Mouse (Mus musculus): ENCODE measurements around the gene Kif13a. TPM values are rescaled to one million over a fixed set of nuclear protein-coding genes. Genes with fewer than 3 reads are reported as not detected.
A peak's percentile ranks its signal among the peaks of the same experiment; 100 is the strongest.

Kif13a gene
- total and polyA plus RNA-seq, 3 experiments: 1.2 to 1.7 TPM; not detected in 1

DNA sequence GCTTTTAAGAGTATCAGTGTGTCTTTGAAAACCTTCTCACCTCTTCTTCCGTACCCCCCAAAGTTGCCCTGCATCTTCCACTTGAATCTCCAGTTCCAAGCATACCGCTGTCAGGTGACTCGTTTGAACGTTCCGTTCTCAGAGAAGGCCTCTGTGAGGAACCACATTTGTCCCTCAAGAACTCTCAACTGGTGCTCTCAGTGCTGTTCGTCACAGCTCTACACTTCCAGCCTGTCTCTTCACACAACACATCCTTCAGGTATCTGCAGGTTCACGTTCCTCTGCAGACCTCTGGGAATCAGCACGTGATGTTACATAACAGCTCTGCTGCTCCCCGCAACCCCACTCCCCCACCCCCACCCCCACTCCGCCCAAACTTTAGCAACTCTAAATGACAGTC, 4.4 kb upstream of the Kif13a start:
- no peak overlapping the region for H3K9ac ChIP-seq (ENCODE audit: control insufficient read depth, low read depth, low read length, poor library complexity, severe bottlenecking)
- TF ChIP-seq BHLHE40 (IDR thresholded peaks at IDR 0.05; ENCODE audit: borderline replicate concordance, low read depth, low read length) (no peak), TAL1 (IDR thresholded peaks at IDR 0.05; ENCODE audit: low read length) (no peak), EP300 (IDR thresholded peaks at IDR 0.05; ENCODE audit: low read depth in 1 of 2, low read length in 2 of 2) (no peak), JUND (IDR thresholded peaks at IDR 0.05; ENCODE audit: low read depth, low read length) (no peak), CHD1 (IDR thresholded peaks at IDR 0.05; ENCODE audit: low read depth, low read length) (no peak), SMC3 (IDR thresholded peaks at IDR 0.05; ENCODE audit: low read depth, low read length) (no peak), MEF2A (IDR thresholded peaks at IDR 0.05; ENCODE audit: extremely low read depth, insufficient replicate concordance, low read depth, low read length, poor library complexity, severe bottlenecking) (no peak), RCOR1 (IDR thresholded peaks at IDR 0.05; ENCODE audit: low read depth, low read length) (no peak), RAD21 (IDR thresholded peaks at IDR 0.05; ENCODE audit: low read depth, low read length) (no peak), CHD2 (IDR thresholded peaks at IDR 0.05; ENCODE audit: low read length) (no peak), POLR2A (IDR thresholded peaks at IDR 0.05; ENCODE audit: control insufficient read depth in 1 of 2, insufficient read depth in 1 of 2, low read depth in 1 of 2, low read length in 2 of 2, poor library complexity in 1 of 2) (no peak)
- no peaks in the 10 kb centered on the region for H3K4me1 ChIP-seq (ENCODE audit: control insufficient read depth in 1 of 2, insufficient read depth in 2 of 2, low read length in 2 of 2)
- H3K36me3 ChIP-seq (ENCODE audit: control insufficient read depth in 1 of 2, insufficient read depth in 2 of 2, low read length in 2 of 2): no peaks in the 10 kb centered on the region
- no peak overlapping the region for H3K27ac ChIP-seq (ENCODE audit: control insufficient read depth, low read depth, low read length)
- no peaks in the 10 kb centered on the region for H3K27me3 ChIP-seq (ENCODE audit: control insufficient read depth in 1 of 2, insufficient read depth in 2 of 2, low read length in 2 of 2)
- H3K79me2 ChIP-seq (ENCODE audit: control insufficient read depth, insufficient read depth, low read length, poor library complexity): no peaks in the 10 kb centered on the region
- no peaks in the 10 kb centered on the region for H3K9me3 ChIP-seq (replicated peaks; ENCODE audit: insufficient read depth, low read length)
- H3K4me3 ChIP-seq (ENCODE audit: control insufficient read depth in 1 of 2, insufficient read depth in 1 of 2, low read depth in 2 of 2, low read length in 2 of 2): no peak overlapping the region
- no peak for DNase-seq (ENCODE audit: low read depth, low spot score)

- Histone ChIP-seq H3K27me3 (ENCODE audit: control insufficient read depth in 1 of 2, insufficient read depth in 2 of 2, low read length in 2 of 2) (no peaks in the 10 kb centered on the region), H3K4me1 (ENCODE audit: control insufficient read depth in 1 of 2, insufficient read depth in 2 of 2, low read length in 2 of 2) (no peaks in the 10 kb centered on the region), H3K79me2 (ENCODE audit: control insufficient read depth, insufficient read depth, low read length, poor library complexity) (no peaks in the 10 kb centered on the region), H3K4me3 (ENCODE audit: control insufficient read depth in 1 of 2, insufficient read depth in 1 of 2, low read depth in 2 of 2, low read length in 2 of 2) (no peak overlapping the region), H3K9ac (ENCODE audit: control insufficient read depth, low read depth, low read length, poor library complexity, severe bottlenecking) (no peak overlapping the region), H3K36me3 (ENCODE audit: control insufficient read depth in 1 of 2, insufficient read depth in 2 of 2, low read length in 2 of 2) (no peaks in the 10 kb centered on the region), H3K9me3 (replicated peaks; ENCODE audit: insufficient read depth, low read length) (no peaks in the 10 kb centered on the region), H3K27ac (ENCODE audit: control insufficient read depth, low read depth, low read length) (no peak overlapping the region)
- TF ChIP-seq GATA1 (IDR thresholded peaks at IDR 0.05; ENCODE audit: low read depth, low read length) (no peak), MYB (IDR thresholded peaks at IDR 0.05; ENCODE audit: low read depth, low read length) (no peak), ZNF384 (IDR thresholded peaks at IDR 0.05; ENCODE audit: low read depth, low read length) (no peak), ZKSCAN1 (IDR thresholded peaks at IDR 0.05; ENCODE audit: low read depth, low read length) (no peak), SMC3 (IDR thresholded peaks at IDR 0.05; ENCODE audit: low read depth, low read length) (no peak), GABPA (IDR thresholded peaks at IDR 0.05; ENCODE audit: low read depth, low read length) (no peak), CHD1 (IDR thresholded peaks at IDR 0.05; ENCODE audit: low read depth, low read length) (no peak)
- DNase-seq (ENCODE audit: low read depth, low spot score): no peak
Observed at GRCm38 (mm10) chr13:46932846-46933245, 3.2 kb upstream of the Kif13a start.

- DNase-seq (ENCODE audit: low read depth, low spot score): peak; percentile 3
- no peak overlapping the region for H3K4me3 ChIP-seq (ENCODE audit: control insufficient read depth in 1 of 2, insufficient read depth in 1 of 2, low read depth in 2 of 2, low read length in 2 of 2)
- no peak overlapping the region for H3K9ac ChIP-seq (ENCODE audit: control insufficient read depth, low read depth, low read length, poor library complexity, severe bottlenecking)
- H3K27ac ChIP-seq (ENCODE audit: control insufficient read depth, low read depth, low read length): no peak overlapping the region
- no peaks in the 10 kb centered on the region for H3K79me2 ChIP-seq (ENCODE audit: control insufficient read depth, insufficient read depth, low read length, poor library complexity)
- no peaks in the 10 kb centered on the region for H3K36me3 ChIP-seq (ENCODE audit: control insufficient read depth in 1 of 2, insufficient read depth in 2 of 2, low read length in 2 of 2)
- H3K27me3 ChIP-seq (ENCODE audit: control insufficient read depth in 1 of 2, insufficient read depth in 2 of 2, low read length in 2 of 2): no peaks in the 10 kb centered on the region
- H3K9me3 ChIP-seq (replicated peaks; ENCODE audit: insufficient read depth, low read length): no peaks in the 10 kb centered on the region
- TF ChIP-seq USF2 (IDR thresholded peaks at IDR 0.05; ENCODE audit: borderline replicate concordance in 1 of 2, insufficient read depth in 1 of 2, low read depth in 1 of 2, low read length in 2 of 2) (no peak), GABPA (IDR thresholded peaks at IDR 0.05; ENCODE audit: low read depth, low read length) (no peak)
- no peaks in the 10 kb centered on the region for H3K4me1 ChIP-seq (ENCODE audit: control insufficient read depth in 1 of 2, insufficient read depth in 2 of 2, low read length in 2 of 2)
Observed at GRCm38 (mm10) chr13:46932049-46932448, 2.4 kb upstream of the Kif13a start.

Measured in MEL (cell line).